Mouse (Mus musculus) gastrocnemius, postnatal 36 days (tissue): Measurements from ENCODE around the gene B3gnt8. TPM values are rescaled to one million over a fixed set of nuclear protein-coding genes. Genes with fewer than 3 reads are reported as not detected.
"Not testable (repeated sequence)": the region's sequence is repeated elsewhere in the genome, so short reads cannot be mapped to it uniquely, and the experiment has no call there.

Source experiments
- DNase-seq, 2 experiments: peaks; one replicate each; pipeline ENCODE4 v3.0.0; 2022
- intact Hi-C: fragments of 180-260 bp; cut with DNase I; formaldehyde crosslinking; loops from one replicate; pipeline ENCODE4 v1.15.1; 2025
- long read RNA-seq, 2 experiments: library from polyadenylated mRNA; stranded (forward); transcript quantifications; one replicate each; pipeline ENCODE4 v2.0.0; 2021
- total RNA-seq, 2 experiments: library from RNA; stranded (reverse); gene quantifications; 2 replicates each; pipeline ENCODE4 v1.2.3; 2021

Gene B3gnt8
- 1 to 10 TPM; 1.0 to 1.8 TPM for total RNA-seq
- long read RNA-seq, experiment 1 = 0 reads
- long read RNA-seq, experiment 2, partial matches to known transcripts = 0 of 1 reads
- long read RNA-seq, experiment 2, other reads (novel, unspliced or antisense) = 0 of 1 reads

DNA sequence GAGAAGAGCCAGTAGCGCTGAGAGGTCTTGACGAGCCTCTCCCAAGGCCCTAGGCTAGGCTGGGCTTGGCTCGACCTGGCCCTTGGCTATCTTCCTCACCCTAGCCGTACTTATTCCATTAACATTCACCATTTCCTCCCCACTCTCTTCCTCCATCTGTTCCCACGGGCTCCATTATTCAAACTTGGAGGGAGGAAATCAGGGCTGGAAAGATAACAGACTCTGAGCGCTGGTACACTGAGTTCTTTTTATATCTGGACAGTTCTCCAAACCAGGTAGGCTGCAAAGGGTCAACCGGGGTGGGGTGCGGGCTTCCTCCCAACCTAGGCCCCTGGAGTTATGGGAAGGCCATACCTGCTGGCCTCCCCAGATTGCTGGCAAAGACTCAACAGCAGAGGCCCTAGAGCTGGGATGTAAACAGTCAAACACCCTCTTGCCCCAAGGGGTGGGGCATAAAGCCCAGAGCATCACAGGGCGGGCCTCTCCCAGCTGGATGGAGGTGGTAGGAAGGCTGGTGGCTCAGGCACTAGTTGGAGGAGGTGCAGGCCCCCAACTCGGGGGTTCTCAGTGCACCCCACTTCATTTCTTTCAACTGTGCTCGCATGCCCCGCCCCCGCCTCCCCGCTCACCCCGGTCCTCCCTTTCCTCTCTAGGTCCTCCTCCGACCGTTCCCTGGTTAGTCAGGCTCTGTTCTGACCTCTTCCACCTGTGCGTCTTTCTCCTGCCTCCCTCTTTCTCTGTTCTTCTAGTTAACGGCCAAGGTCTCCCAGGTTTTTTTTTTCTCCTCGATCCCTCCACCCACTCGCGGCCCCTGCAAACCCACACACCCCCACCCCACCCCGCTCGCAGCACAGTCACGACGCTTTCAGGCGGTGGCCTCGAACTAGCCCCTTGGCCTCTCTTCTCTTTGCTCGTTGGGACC is at the start of gene B3gnt8:
TSS of gene B3gnt8 (plus strand) at position 146 of the 922 bp plus-strand sequence.
- intact Hi-C loops = no loop called here
- DNase-seq = peak; percentile 59 to 60

DNA sequence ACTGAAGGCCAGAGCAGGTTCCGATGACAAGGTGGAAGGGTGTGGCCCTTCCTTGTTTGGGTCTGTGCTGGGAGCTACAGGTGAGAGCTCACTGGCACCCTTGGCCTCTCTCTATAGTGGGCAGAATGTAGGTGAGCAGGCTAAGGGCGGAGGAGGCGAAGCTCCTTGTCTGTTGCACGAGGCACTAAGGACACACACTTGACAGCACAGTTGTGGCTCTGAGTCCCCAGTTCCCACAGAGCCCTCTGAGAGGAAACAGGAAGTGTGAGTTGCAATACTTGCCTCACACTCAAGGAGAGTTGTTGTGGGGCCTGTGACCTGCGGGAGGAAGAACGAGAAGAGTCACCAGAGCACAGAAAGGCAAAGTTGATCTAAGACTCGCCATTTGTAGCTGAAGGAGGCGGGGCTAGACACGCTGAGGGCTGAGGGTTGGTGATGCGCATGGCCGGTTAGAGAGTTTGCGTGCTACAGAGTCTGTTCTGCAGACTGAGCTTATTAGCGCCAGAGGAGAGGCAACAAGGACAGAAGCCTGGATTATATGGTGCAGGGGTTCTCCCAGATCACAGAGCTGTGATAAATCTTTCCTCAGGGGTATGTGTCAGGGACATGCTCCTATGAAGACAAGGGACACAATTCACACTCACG is 49.5 kb upstream of the B3gnt8 start:
- DNase-seq, intact Hi-C loops: not testable (repeated sequence)

DNA sequence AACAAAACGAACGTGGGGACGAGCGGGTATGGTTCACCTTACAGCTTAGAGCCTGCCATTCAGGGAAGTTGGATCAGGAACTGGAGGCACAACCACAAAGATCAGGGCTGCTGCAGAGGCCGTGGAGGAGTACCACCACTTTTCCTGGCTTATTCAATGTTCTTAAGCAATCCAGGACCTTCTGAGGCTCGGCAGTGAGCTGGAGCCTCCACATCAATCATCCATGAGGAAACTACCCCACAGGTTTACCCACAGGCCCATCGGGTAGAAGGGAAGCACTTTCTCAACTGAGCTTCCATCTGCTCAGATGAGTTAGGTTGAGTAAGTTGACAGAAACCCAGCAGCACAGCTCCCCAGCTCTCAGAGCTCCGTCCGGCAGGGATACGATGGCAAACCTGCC is 47.0 kb upstream of the B3gnt8 start:
- DNase-seq = no peak
- intact Hi-C loops = no loop called here

DNA sequence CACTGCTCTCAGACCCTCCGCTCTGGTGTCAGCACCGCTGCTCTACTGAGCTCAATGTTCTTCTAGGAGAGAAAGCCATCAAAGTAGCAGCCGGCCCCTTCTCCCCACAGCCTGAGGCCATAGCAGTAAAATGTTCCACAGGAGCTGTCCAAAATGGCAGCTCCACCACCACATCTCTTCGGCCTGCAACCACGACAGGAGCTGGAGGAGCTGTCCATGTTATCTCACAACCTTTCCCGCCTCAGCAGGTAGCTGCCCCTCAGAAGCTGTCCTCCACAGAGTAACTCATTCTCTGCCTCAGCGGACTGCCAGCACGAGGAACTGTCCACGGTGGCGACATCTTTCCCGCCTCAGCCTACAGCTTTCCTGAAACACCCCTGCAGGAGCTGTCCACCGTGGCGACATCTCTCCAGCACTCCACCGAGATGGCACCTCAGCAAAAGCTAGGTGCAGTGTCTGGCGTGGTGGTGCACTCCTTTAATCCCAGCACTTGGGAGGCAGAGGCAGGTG is 44.1 kb upstream of the B3gnt8 start:
- intact Hi-C loops = no loop called here
- DNase-seq = no peak

DNA sequence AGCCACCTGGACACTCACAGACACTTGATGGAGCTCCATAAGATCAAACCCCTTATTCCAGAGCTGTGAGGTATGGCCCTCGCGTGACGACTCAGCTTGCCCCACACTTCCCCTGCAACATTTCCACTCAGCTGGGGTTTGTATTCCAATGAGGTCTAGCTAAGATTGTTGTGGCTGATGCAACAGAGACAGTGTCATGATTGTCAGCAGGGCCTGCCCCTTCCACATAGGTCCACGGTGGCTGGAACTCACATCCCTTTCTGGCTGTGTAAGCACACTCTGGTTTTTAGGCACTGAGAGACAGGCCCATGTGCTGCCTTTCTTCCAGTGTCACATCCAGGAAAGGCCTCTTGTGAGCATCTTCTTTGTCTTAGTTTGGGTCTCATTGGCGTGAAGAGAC is 41.8 kb upstream of the B3gnt8 start:
- intact Hi-C loops = no loop called here
- DNase-seq = no peak

DNA sequence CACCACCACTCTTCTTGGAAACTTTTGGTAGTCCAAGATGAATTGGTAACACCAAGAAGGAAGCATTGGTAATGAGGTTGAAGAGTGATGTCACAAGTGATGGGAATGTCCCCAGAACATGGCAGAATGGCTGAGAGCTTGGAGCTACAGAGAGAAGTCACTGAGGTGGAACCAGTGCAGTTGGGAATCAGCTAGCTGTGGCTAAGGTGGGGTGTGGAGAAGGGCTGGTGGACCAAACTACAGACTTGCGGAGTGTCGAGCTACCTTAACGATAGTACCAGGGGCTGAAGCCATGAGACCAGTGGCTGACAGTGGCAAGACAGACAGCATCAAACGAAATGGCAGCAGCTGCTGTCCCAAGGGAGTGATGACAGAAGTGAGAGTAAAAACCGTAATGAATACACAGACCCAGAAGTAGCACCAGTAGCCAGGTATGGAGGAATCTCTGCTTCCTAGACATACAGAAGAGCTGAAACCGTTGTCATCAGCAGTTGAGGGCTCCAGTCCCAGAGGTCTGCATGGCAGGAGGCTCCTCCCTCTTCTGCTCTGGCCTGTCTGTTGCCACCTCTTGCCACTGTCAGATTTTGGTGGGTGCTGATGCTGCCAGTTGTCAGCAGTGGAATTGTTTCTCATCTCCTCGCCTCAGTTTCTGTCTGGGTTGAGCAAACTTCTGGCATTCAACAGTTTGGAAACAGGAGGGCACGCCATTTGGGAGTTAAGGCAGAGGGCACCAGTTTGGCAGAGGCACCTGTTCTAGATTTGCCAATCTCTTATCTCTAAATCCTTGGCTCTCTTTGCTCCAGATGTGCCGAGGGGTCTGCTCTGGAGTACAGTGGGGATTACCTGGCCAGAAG is 40.9 kb upstream of the B3gnt8 start:
- no peak for DNase-seq
- intact Hi-C loops = no loop called here

DNA sequence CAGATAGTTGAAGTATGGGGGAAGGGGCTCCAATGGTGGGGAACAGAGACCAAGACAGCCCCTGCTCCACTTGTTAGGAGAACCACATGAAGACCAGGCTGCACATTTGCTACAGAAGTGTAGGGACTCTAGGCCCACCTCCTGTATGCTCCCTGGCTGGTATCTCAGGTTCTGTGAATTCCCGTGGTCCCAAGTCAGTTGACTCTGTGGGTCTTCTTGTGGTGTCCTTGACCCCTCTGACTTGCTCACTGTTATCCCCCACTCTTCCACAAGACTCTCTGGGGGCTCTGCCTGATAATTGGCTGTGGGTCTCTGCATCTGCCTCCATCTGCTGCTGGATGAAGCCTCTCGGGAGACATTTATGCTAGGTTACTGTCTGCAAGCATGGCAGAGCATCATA is 35.2 kb upstream of the B3gnt8 start:
- DNase-seq = no peak
- intact Hi-C loops = no loop called here

DNA sequence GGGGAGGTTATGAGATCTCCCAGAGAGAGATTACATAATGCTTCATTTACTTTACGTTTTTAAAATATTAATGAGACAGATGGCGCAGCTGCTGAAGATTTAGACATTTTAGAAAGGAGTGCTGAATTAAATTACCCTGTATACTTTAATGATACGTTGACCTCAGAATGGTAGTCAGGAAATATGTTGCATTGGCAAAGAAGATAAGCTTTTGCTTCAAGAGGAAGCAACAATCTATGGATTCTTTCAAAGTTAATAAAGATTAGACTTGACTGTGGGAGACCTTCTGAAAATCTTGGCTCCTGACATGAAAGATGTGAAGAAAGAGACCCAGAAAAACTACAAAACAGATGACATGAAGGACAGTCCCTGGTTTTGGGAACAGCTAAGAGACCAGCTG is 32.6 kb upstream of the B3gnt8 start:
- intact Hi-C loops = no loop called here
- no peak for DNase-seq

DNA sequence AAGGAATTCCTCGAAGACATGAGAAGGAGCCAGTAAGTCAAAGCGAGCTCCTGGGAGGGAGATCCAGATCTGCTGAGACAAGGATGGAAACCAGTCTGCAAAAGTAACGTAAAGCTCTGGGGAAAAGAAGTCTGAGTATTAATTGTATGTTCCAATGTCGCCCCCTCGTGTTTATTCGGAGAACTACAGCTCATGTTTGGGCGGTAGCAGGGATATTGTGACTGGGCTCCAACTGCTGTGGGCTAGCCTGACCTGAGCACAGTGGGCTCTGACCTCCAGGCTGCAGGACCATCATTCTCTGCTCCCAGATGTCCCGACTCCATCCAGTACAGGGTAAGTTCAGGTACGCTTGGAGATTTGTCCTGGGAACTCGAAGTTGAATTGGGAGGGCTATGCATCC is 26.8 kb upstream of the B3gnt8 start:
- intact Hi-C loops = loop anchor here (5.0 to 10.0 kb wide), 2 partner anchors 115 to 177 kb away; no protein-coding TSS in a partner anchor
- peak in 1 of 2 experiments; percentile 46 for DNase-seq

DNA sequence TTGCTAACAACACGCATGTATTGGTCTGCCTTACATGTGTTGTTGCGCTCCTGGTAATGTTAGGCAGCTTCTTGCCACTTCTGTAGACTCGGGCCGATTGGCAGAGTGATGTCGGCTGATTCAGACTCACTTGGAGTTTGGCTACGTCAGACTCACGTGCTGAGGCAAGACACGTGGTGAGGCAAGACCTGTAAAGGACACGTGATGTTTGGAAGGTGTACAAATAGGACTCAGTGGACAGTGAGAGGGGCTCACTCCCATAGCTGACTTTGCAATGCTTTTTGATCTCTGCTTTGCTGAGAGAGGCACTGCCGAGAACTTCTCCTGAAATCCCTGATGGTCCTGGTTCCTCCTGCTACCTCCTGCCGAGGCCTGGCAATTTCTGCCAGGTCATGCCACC is 25.8 kb upstream of the B3gnt8 start:
- DNase-seq = no peak
- intact Hi-C loops = loop anchor here (10.0 kb wide), 1 partner anchor 116 kb away; no protein-coding TSS in a partner anchor

DNA sequence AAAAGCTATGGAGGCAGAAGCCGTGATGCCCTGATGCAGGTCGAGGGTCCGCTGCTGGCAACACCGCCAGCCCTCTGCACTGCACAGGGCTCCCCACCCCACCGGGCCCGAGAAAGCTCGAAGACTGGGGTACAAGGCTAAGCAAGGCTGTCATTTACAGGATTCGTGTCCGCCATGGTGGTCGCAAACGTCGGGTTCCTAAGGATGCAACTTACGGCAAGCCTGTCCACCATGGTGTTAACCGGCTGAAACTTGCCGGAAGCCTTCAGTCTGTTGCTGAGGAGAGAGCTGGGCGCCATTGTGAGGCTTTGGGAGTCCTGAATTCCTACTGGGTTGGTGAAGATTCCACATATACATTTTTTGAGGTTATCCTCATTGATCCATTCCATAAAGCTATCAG is 25.1 kb upstream of the B3gnt8 start:
- no peak for DNase-seq
- intact Hi-C loops = loop anchor here (10.0 kb wide), 1 partner anchor 117 kb away; no protein-coding TSS in a partner anchor

DNA sequence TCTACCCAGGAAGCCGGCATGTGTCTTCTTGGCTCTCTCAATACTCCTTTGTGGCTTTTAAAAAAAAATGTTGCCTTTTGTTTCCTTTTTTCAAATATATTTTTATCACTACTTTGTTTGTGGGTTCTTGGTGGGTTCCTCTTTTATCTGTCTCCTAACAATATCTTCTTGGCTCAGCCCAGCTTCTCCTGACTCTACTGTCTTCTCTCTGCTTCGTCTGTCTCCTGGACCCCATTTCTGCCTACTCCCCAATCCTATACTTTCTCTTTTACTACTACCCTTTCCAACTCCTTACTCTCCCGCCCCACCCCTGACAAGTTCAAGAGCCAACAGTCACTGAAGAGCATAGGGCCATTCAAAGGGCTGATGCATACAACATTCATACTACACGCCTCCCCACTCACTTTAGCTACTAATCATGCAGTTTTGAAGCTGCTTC is 19.8 kb upstream of the B3gnt8 start:
- no peak for DNase-seq
- intact Hi-C loops = loop anchor here (10.0 kb wide), 1 partner anchor 122 kb away; no protein-coding TSS in a partner anchor

DNA sequence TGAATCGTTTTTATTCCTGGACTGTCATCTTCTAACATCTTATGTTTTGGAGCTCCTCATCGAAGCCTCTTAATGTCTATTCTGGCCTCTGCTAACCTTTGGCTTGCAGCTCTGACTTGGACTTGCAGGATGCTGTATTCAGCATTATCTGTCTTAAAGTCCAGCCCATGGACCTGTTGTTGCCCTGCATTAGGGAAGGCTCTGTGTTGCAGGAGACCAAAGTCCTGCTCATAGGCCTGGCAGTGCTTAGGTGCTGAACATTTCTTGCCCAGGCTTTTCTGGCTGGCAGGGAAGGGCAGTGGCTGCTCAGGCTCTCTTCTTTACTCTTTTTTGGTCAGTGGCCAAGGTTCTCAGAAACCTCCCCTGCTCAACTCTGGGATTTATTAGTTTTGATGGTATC is 19.3 kb upstream of the B3gnt8 start:
- peak in 1 of 2 experiments; percentile 4 for DNase-seq
- intact Hi-C loops = loop anchor here (10.0 kb wide), 1 partner anchor 122 kb away; no protein-coding TSS in a partner anchor

DNA sequence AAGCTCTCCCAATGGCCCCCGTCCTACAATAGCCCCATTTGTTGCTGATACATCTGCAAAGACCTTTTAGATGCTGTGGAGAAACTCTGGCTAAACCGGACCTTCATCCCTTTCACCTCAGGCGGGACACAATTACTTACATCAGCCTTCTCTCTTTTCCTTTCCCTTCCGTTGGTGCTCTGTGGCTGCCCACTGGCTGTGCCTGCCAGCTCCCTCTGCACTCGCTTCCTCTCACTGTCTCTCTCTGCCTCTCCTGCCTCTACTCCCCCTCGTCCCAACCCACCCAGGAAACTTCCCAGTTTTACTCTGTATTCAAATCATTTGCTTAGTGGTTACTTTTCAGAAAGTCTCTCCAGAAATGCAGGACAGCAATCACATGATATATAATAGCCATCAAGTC is 16.4 kb upstream of the B3gnt8 start:
- no peak for DNase-seq
- intact Hi-C loops = no loop called here

DNA sequence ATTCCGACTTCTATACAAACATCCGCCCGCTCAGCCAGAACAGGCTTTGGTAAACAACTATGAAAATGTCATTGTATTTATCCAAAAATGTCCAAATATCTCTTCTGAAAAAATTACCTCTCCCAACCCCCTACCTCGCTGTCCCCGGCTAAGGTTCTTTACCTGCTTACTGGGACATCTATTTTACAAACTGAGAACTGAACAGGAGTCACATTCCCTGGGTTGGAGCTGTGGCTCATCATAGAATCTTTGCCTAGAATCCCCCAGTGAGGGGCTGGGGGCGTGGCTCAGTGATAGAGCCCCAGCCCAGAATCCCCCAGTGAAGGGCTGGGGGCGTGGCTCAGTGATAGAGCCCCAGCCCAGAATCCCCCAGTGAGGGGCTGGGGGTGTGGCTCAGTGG is 15.0 kb upstream of the B3gnt8 start:
- DNase-seq = no peak
- intact Hi-C loops = no loop called here

DNA sequence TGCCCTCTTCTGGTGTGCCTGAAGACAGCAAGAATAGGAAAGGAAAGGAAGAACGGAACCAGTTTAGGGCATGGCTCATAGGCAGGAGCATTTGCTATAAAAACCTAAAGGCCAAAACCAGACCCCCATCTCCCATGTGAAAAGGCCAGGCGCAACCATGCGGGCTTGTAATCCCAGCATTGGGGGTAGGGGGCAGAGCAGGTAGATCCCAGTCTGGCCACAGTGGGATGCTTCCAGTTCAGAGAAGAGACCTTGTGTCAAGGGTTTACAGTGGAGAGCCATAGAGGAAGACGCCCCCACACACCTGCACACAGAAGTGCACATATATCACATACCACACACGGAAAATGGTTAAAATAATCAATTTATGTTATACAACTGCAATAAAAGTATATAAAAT is 12.4 kb upstream of the B3gnt8 start:
- no peak for DNase-seq

DNA sequence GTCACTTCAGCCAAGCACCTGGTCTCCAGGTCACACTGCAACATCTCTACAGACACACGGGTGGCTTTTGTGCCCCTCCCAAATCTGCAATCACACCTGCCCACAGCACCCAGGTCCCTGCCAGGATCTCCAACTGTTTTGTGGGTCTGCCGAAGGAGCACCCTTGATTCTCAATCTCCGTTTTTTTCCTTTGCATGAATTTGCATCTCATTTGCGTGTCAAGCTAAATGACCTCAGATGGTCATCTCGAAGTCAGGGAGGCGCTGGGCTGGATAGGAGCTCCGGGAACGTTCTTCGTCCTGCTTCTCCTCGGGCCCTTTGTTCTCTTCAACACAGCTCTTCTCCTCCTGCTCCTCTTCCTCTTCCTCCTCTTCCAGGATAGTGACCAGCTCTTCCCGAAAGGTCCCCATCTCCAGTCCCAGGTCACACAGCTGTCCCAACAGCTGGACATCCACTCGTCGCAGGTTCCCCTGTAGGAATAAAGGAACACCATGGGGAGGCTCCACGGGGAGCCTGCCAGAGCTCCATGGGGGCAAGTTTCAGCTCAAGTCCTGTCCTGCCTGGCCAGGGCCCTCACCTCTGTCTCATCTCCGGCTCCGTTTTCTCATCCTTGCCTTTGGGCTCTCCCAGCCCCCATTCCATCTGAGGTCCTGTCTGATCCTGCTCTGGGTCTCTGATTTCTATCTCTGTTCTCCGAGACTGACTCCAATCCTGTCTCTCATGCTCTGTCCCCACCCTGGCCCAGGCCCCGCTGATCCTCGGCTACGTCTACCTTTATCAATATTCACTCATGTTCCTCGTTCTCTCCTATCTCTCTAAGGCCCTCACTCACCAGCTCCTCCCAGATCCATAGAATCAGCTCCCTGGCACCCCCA is 11.4 kb upstream of the B3gnt8 start:
- intact Hi-C loops = no loop called here

More for the DNA sequence above, 12.4 kb upstream of the B3gnt8 start:
- intact Hi-C loops = no loop called here

DNA sequence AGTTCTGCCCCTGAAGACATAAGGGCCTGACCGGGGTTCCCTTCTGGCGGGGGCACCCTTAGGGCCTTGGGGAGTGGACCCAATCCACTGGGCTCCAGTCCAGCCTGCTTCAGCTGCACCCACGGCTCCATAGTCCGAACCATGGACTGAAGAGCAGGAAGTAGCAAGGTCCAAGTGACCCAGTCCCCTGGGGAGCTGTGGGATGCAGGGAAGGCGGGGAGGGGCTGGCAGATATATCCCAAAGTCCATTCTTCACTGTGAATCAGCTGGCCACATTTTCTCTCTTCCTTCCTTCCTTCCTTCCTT is 10.8 kb upstream of the B3gnt8 start, which contains the start of gene Erich4:
TSS of gene Erich4 (minus strand) at position 187 of the 306 bp plus-strand sequence.
- DNase-seq = no peak
- intact Hi-C loops = no loop called here

More for the DNA sequence above, 11.4 kb upstream of the B3gnt8 start:
- peak in 1 of 2 experiments; percentile 9 for DNase-seq
